Mouse (Mus musculus) layer of hippocampus, adult 9-11 months (tissue): Measurements from ENCODE around the gene Golga2.

Source experiments
- DNase-seq: peaks from one replicate; pipeline ENCODE4 v3.0.0; 2022

Golga2 gene

DNA sequence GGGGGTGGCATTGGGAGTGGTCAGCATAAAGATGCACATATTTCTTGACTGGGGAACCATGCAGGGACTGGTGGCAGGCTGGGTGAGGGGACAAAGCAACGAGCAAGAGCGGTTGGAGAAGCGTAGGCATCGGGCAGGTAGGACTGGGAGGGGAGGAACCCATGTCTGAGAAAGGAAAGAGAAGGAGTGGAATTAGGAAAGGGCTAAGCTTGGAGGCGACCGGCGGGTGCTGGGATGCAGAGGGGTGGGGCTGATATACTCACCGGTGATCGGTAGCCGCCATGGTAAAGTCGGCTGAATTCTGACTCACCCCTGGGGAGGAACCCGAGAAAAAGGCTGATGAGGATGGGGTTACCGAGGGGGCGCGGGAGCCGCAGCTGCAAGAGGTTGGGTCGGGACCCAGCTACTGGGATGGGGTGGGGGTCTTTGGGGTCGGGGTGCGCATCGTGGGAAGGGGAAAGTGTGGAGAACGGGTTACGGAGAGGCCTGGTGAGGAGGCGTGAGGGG is at the start of gene Golga2:
Golga2 (plus strand) TSS at position 51 of the 507 bp plus-strand sequence.
- no peak for DNase-seq

DNA sequence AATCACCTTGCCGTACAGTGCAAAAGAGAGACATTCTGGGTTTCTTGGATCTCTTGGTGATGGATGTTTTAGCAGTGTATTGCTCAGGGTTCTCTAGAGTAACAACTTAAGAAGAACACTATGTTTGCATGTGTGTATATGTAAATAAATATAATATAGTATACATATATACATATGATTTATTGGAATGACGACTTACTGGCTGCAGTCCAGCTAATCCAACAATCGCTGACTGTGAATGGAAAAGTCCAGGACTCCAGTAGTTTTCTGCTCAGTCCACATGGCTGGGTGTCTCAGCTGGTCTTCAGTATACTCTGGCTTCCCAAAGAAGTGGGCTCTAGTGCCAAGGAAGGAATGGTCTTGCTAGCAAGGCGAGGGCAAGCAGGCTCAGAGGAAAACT is 49.6 kb upstream of the Golga2 start:
- DNase-seq, result no peak

DNA sequence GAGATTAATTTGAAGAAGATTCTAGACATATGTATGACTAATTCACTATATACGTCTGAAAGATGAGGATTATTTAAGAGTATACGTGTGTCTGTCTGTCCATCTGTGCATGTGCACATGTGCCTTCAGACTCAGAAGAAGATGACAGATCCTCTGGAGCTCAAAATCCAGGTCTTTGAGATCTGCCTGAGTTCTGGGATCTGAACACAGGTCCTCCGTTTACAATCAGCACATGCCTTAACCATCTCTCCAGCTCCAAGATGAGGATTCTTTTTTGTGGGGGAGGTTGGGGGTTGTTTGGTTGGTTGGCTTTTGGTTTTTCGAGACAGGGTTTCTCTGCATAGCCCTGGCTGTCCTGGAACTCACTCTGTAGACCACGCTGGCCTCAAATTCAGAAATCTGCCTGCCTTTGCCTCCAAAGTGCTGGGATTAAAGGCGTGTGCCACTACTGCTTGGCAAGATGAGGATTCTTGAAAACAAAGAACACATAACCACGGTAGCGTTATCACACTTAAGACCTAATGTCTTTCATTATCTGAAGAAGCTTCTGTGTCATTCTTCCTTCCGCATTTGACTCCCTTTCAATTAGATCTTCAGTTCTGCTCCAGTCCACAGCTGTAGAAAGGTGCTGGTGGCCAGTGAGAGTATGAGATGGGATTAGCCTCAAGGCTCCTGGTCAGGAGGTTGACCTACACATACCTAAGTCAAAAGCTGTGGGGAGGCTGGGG is 48.3 kb upstream of the Golga2 start:
- no peak for DNase-seq

DNA sequence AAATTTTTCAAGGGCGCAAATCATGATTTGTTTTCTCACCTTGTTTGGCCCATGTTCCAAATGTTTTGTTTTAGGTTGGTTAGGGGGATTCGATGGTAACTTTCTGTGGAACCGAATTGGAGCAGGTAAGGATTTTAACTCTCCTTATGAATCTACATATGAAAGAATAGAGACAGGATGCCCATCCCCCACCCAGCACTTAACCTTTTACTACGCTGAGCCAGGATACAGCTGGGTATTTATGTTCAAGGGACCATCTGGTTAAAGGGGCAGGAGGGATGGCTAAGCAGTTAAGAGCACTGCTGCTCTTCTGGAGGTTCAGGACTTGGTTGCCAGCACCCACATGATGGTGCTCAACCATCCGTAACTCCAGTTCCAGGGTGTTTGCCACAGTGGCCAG is 46.6 kb upstream of the Golga2 start:
- DNase-seq, result no peak

DNA sequence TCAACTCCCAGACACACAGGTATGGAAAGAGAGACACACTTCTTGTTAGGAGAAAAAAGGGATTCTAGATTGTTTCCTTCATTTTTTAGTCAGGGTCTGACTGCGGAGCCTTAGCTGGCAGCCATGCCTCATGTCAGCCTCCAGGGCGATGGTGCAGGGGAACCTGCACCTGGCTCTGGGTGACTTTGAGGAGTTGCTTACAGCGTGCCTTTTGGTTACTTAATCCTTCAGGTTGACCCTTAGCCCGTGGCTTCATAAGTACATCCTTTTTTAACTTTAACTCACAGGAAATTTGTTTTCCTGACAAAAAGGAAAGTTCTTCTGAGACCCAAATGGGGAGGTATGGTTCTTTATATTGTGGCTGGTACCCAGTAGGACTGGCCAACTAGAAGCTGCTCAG is 44.2 kb upstream of the Golga2 start:
- no peak for DNase-seq

DNA sequence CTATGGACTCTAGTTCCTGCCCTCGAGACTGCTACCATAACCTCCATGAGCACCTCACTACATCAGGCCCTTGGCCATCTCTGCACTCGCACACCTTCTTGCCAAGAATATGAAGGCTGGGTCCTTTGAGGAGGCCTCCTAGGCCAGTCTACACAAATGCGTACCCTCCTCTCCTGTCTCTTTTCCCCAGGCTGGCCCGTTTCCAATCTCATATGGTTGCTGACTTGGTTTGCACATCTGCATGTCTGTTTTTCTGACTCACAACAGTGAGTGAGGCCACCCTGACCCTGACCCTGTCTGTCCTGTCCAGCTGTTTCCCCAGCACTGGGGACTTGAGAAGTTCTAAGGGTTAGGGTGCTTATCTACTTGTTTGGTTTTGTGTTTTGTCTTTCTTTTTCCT is 40.4 kb upstream of the Golga2 start:
- DNase-seq, result no peak

DNA sequence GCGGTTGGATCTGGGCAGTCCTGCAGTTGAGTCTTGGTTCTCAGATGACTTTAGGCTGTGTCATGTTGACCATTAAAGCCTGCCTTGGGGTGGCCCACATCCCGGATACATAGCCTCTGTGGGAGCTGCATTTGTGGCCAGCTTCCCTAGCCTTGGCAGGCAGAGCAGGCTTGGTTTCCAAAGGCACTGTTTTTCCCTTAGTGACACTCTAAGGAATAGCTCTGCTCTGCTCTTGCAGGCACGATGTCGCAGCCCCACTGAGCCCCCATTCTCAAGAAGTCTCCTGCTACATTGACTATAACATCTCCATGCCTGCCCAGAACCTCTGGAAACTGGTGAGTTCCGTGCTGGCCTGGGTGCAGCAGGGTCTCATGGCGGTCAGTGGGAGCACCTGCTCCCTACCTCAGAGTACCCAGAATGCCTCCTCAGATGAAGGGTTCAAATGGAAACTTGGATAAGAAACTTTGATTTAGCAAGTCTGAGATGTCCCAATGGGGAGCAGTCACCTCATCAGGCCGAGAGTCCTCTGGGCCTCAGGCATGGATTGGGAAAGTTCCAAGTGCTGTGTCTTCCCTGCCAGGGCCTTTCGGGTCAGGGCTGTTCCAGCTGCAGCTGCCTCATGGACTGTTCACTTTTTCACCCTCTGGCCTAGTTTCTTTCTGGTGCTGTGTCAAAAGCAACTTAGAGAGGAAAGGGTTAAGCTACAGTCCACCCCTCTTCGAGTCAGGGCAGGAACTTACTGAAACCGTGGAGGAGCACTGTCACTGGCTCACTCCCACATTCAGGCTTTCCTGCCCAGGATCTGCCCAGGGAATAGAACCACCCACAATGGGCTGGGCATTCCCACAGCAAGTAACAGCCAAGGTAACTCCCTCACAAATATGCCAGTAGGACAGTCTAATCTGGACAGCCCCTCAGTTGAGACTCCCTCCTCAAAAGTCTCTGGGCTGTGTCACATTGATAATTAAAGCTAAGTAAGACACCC is 38.5 kb upstream of the Golga2 start:
- DNase-seq, result no peak

DNA sequence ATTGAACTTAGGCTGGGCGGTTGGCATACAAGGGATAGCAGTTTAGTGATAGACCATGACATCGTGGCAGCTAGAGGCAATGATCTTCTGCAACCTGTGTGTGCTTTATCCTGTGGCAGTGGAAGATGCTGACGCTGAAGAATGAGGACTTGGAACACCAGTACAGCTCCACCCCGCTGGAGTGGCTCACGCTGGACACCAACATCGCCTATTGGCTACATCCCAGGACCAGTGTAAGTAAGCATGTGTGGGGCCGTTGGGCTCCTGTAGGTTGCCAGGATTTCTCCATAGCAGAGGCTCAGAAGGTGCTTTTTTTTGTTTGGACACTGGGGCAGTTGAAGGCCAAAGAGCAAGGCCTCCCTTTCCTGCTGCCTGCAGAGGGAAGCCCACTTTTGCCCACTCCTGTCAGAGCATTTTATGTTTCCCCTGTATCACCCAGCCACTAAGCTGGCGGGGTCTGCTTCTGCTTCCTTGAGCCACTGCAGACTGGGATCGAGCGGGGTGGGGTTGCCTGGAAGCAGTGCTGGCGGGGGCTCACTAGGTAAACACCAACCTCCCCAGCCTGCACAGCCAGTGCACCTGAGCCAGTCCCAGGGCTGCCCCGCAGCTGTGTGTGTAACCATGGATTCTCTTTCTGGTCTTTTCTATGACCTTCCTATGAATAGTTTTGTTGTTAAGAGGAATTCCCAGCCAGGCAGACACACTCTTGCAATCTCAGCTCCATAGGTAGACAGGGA is 35.2 kb upstream of the Golga2 start:
- DNase-seq, result no peak

DNA sequence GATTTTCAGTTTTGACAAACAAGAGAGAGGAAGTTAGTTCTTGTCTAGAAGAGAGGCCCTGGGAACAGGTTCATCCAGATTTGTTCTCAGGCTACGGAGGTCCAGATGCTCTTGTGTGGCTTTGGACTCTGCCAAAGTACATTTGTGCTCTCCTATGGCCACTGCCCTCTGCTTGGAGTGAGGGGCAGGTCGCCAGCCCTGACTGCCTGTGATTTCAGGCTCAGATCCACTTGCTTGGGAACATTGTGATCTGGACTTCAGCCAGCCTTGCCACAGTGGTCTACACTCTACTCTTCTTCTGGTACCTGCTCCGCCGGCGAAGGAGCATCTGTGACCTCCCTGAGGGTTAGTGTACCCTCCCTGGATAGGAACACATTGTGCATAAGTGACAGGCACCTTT is 34.5 kb upstream of the Golga2 start:
- no peak for DNase-seq

DNA sequence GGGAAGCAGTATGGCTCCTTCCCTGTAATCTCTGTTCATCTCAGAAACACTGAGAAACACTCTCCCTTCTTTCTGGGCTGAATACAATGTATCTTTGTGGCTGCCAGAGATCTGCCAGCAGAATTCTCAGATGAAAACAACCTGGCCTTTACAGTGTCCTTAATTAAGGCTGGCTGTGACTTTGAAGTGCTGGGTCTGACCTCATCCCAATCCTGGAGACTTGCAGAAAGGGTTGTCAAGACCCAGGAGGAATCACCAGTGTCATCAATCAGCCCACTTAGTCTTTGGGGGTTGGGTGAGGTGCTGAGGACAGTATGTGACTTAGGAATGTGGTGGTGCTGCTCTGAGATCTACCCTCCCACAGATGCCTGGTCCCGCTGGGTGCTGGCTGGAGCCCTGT is 33.8 kb upstream of the Golga2 start:
- DNase-seq, result no peak

DNA sequence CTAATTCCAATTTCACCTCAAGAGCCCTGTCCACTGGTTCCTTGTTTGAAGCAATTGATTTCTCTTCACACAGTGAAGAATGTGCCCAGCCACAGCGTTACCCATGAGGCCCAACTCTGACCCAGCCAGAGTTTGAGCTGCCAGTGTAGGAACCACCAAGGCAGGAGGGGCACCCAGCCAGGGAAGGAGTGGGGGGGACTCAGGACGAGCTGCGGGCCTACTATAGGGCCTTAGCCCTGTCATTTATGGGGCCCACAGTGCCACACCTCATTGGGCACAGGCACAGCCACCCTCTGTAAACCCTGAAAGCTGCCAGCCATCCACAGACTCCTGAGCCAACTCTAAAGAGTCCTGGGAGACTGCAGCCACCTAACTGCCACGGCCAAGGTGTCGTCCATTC is 32.6 kb upstream of the Golga2 start:
- no peak for DNase-seq

DNA sequence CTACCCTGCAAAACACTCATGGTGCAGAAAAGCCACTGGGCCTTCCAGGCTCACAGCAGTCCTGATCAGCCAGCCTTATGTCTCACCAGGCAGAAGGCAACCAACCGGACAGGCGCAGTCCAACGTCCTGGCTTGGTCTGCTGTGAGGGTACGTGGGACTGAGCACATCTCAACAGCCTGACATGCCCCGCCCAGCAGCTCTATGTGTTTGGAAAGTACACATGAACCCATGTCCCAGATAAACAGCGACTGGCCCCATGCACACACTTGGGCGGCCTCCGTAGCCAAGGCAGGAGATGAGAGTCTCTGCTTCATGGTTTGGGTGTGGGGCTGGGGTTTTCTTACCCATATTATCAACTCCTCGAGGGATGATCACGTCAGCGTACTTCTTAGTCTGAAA is 30.9 kb upstream of the Golga2 start:
- DNase-seq, result no peak

DNA sequence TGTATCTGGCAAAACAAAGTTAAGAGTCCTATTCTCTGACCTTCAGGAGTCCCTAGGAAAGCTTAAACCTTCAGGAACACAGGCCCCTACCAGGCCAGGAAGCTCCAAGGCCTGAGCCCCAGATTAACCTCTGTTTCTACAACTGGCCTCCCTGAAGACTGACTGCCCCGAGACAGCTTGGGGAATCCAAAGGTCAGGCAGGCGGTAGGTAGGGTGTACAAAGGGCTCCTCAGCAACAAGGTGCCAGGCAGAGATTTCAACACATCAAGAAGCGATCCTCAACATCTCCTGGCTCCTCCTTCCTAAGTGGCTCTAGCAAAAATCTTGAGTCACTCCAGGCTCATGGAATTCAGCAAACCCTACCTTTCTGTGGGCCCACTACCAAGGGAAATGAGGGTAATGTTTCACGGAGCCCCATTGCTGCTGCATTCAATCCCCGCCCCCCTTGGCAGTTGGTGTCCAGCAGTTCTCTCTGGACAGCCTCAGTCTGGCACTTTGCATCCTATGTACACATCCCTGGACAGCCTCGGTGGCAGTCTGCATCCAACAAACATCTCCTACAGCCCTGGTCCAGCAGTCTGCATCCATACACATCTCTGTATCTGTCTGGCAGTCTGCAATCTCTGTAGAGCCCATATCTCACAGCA is 28.2 kb upstream of the Golga2 start:
- no peak for DNase-seq

DNA sequence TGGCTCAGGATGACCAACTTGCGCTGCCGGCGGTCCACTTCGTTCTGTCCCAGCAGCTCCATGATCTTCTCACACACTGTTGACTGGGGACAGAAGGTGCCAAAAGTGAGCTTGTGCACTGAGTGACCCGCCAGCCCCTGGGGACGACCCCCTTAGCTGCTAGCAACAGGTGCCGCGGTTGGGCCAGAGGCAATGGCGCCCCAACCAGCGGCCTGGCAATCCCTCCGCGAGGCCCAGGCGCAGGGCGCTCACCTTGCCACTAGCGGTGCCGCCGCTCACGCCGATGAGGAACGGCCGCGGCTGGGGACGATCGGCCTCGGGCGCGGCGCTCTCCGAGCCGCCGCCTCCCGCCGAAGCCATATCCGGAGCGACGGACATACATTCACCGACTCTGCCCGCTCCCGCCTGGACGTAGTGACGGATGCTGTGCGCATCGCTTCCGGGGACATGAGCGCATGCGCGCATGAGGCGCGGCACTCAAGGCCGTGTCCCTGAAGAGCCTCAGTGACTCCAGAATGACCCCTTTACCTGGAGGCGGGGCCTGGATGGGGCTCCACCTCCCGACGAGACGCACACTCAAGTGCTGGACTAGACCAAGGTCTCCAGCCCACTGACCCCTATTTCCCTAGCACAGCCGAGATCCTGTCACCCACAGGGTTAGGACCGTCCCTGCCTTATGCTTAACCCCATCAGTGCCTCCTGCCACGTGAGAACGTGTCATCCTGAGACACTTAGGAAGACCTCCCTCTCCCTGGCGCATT is 27.3 kb upstream of the Golga2 start, which contains the start of gene Uck1:
Uck1 (minus strand) TSS at position 503 of the 761 bp plus-strand sequence.
- DNase-seq, result peak; percentile 92

DNA sequence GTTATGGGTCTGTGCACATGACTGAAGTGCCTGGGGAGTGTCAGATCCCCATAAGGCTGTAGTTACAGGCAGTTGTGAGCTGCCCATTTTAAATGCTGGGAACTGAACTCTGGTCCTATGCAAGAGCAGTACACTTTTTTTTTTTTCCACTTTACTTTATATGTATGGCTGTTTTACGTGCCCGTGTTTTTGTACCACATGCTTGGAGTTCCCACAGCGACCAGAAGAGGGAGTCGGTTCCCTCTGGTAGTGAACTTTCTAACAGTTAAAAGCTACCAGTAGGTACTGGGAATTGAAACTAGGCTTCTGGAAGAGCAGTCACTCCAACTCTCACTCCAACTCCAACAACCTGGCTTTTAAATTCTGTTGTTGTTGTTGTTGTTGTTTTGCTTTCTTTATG is 26.5 kb upstream of the Golga2 start:
- no peak for DNase-seq

DNA sequence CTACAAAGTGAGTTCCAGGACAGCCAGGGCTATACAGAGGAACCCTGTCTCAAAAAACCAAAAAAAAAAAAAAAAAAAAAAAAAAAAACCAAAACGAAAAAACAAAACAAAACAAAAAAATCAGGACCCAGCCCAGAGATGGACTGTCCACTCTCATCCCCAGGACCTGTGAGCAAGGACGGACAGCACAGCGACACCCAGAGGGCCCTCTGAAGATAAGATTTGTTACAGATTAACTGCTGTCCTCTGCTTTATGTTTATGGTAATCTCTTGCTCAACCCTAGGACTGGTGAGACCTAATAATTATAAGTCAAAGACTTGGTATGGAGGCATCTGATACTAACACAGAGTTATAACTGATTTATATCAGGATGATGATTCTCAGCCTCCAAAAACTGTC is 11.4 kb upstream of the Golga2 start:
- no peak for DNase-seq

DNA sequence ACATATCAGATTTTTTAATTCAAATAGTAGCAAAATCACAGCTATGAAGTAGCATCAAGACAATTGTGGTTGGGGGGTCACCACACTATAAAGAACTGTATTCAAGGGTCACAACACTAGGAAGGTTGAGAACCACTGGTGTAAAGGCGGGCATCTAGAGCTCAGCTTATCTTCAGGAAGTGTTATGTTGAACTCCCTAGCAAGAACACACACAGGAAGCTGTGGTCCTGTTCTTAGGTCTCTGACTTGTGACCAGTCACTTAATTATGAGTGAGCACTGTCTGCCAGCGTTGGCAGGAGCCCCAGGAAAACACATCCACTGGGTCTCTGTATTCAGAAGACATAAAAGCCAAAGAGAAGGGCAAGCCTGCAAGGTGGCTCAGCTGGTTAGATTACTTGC is 4.9 kb upstream of the Golga2 start:
- DNase-seq, result no peak

DNA sequence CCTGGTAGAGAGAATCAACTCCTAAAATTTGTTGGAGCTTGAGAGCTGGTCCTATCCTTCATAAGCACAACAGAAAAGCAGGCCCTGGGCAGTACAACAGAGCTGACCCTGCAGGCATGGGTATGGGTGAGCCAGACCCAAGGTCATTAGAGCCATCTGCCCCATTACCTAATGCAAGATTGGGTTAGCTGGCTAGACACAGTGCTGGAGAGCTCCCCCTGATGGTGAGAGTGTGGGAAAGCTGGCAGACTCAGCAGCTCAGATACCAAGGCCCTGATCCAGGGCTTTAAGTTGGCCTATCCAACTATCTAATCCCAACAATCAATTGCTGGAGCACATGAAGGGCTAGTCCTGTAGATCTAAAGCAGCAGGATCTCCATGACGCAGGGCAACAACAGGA is 4.5 kb upstream of the Golga2 start:
- DNase-seq, result no peak

DNA sequence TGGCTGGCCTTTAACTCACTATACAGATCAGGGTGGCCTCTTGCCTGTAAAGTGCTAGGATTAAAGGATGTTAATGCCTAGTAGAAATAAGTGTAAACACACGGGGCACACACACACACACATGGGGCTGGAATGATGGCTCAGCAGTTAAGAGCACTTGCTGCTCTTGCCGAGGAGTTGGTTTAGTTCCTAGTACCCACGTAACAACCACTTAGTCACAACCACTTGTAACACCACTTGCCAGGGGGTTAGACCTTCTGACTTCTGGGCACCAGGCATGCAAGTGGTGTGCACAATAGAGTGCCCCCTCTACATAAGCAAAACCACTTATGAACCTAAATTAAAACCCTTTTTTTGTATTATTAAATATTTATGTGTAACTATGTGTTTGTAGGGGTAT is 3.2 kb upstream of the Golga2 start:
- no peak for DNase-seq

DNA sequence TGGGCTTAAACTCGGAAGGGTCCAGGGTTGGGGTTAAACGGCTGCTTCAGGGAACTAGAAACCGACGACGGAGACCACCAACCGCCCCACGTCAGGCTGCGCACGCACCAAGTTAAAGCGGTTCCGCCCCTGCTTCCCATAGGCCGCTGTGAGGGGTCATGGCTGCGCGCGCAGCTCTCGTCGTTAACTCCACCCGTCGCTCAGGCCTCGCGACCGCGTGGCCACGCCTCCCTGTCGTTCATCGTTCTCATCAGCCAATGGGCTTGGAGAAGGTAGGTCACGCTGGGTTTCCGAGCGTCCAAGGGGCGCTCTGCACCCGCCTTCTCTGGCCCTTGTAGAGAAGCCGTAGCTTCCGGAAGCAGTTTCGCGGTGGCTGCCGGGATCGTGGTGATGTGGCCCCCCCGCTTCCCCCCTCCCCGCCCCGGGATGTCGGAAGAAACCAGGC is 761 bp downstream of the Golga2 start, which contains the start of gene Swi5:
Swi5 (minus strand) TSS at position 153 of the 445 bp plus-strand sequence.
- DNase-seq, result peak; percentile 99

DNA sequence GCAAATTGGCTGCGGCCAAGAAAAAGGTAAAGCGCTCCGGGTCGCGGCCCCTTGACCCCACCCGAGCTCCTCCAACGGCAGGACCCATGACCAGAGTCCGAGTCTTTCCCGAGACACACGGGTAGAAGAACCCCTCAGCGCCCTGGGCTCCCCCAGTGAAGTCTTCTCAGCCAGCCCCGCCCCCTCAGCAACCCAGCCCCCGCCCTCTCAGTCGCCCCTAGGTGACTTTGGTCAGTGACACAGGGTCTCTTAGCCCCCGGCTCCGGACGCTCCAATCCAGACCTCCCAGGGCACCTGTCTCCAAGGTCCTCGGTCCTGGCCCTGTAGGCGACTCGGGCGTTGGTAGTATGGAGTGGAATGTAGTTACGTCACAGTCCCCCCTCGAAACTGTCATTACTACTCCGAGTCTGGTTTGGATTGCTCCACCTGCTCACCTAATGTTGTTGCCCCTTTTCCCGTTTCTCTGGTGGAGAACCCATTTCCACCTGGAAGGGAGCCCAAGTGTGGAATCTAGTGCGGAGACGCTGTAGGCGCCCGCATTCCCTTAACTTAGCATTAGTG is 1.3 kb downstream of the Golga2 start:
- no peak for DNase-seq
